Mouse (Mus musculus) C2C12 (cell line): ENCODE measurements around the gene Ttk. TPM values are rescaled to one million over a fixed set of nuclear protein-coding genes. Genes with fewer than 3 reads are reported as not detected.

Experiments used
- H3K27me3 ChIP-seq: one replicate; pipeline ENCODE4 v1.6.1; 2011; ENCODE audit not compliant: control insufficient read depth, insufficient read depth, insufficient read length
- H3K36me3 ChIP-seq: one replicate; pipeline ENCODE4 v1.6.1; 2011; ENCODE audit not compliant: control insufficient read depth, insufficient read depth
- H3K4me3 ChIP-seq: one replicate; pipeline ENCODE4 v1.5.1; 2011; ENCODE audit warnings: mild to moderate bottlenecking, control low read depth; ENCODE audit not compliant: poor library complexity, insufficient read depth, severe bottlenecking
- H3K79me2 ChIP-seq: one replicate; pipeline ENCODE4 v1.6.1; 2011; ENCODE audit not compliant: control insufficient read depth, insufficient read depth
- H3K79me3 ChIP-seq: one replicate; pipeline ENCODE4 v1.6.1; 2011; ENCODE audit warnings: low read depth, control low read depth
- H3ac ChIP-seq: one replicate; pipeline ENCODE3; 2011; ENCODE audit warnings: low read depth; ENCODE audit not compliant: control insufficient read depth, insufficient read length
- CEBPB ChIP-seq: IDR thresholded peaks from one replicate; pipeline ENCODE4 v1.6.1; 2011; ENCODE audit warnings: low read depth, mild to moderate bottlenecking, control low read depth, moderate library complexity
- CTCF ChIP-seq: IDR thresholded peaks from one replicate; pipeline ENCODE4 v1.5.1; 2011; ENCODE audit not compliant: control insufficient read depth, insufficient read depth, insufficient read length
- FOSL1 ChIP-seq: IDR thresholded peaks from one replicate; pipeline ENCODE4 v1.8.0; 2011; ENCODE audit warnings: mild to moderate bottlenecking, low read length; ENCODE audit not compliant: poor library complexity, insufficient read depth, severe bottlenecking
- MAX ChIP-seq: IDR thresholded peaks from one replicate; pipeline ENCODE4 v1.6.1; 2011; ENCODE audit warnings: mild to moderate bottlenecking, control low read depth
- MYOD1 ChIP-seq: IDR thresholded peaks from one replicate; pipeline ENCODE4 v1.6.1; 2011; ENCODE audit warnings: low read depth; ENCODE audit not compliant: control insufficient read depth, insufficient read length
- MYOG ChIP-seq: IDR thresholded peaks from one replicate; pipeline ENCODE4 v1.6.1; 2011; ENCODE audit not compliant: control insufficient read depth, insufficient read length; ENCODE audit errors: extremely low read depth
- USF1 ChIP-seq: IDR thresholded peaks from one replicate; pipeline ENCODE4 v1.6.1; 2011; ENCODE audit warnings: low read depth, mild to moderate bottlenecking, control low read depth, moderate library complexity
- polyA plus RNA-seq: library from polyadenylated mRNA; unstranded; fragments of >200 nt; fragmentation: generic; extraction: Trizol; gene quantifications from one replicate; pipeline ENCODE4 v1.2.1, GENCODE M21; 2012; ENCODE audit warnings: missing spikeins

The Ttk gene
- polyA plus RNA-seq, 1 experiment, result 8.1 TPM

- Histone ChIP-seq H3K27me3 (no peaks in the 10 kb centered on the region), H3K4me3 (no peak overlapping the region), H3K36me3 (no peaks in the 10 kb centered on the region), H3K79me2 (no peaks in the 10 kb centered on the region), H3ac (no peak overlapping the region), H3K79me3 (no peaks in the 10 kb centered on the region)
- TF ChIP-seq FOSL1 (no peak), USF1 (no peak), MYOD1 (no peak), CTCF (no peak), MYOG (no peak), CEBPB (no peak), MAX (no peak)
Measured at GRCm38 (mm10) chr9:83804341-83804740, 30.1 kb upstream of the Ttk start.

DNA sequence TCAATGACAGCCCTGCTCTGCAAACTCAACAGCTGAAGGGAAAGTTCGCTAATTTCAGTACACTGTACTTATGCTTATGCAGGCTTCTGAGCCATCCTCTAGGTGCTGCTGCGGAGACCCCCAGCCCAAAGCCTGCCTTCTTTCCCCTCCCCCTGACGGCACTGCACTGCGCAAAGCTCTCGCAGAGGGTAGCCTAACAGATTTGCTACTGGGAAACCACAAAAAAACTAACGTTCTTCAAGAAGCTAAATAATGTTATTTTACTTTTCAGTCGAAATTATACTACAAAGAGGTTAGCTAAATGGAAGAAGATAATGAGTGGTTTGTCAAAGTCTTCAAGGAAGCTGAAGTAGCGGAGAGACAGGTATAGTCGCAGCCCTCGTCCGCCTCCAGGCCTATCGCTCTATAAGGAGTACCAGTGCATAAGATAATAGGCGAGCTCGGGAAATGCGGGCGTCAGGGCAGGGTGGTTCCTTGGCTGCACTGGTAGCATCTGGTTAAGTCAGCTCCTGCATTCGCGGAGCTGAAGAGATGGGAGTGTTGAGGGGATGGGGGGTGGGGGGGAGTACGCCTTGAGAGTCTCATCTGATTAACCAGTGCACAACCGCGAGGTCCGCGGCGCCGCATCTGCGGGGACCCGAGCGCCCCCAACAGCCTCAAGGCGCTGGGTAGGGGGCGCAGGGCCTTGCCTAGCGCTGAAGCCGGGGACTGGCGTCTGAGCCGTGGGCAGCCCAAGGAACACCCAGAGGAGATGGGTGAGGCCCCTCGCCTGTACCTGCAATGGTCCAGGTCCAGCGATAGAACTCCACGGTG lies 29.1 kb upstream of the Ttk start:
- no peaks in the 10 kb centered on the region for H3K36me3 ChIP-seq
- H3K4me3 ChIP-seq, result peak overlapping the region; percentile 23
- no peaks in the 10 kb centered on the region for H3K79me3 ChIP-seq
- peak overlapping the region; percentile 49 for H3ac ChIP-seq
- H3K79me2 ChIP-seq, result no peaks in the 10 kb centered on the region
- TF ChIP-seq MAX (no peak), CTCF (no peak)
- H3K27me3 ChIP-seq, result no peaks in the 10 kb centered on the region

- H3K79me2 ChIP-seq, result no peaks in the 10 kb centered on the region
- H3K36me3 ChIP-seq, result no peaks in the 10 kb centered on the region
- peak within 1 kb of the TSS; percentile 23 for H3K4me3 ChIP-seq
- H3K27me3 ChIP-seq, result no peaks in the 10 kb centered on the region
- no peak for TF ChIP-seq MYOG
- no peak for TF ChIP-seq MYOD1
- peak; percentile 82 for TF ChIP-seq USF1
- no peak for TF ChIP-seq CEBPB
- no peak for TF ChIP-seq MAX
- no peak for TF ChIP-seq FOSL1
- H3K79me3 ChIP-seq, result no peaks in the 10 kb centered on the region
- H3ac ChIP-seq, result peak within 1 kb of the TSS; percentile 49
Measured at GRCm38 (mm10) chr9:83805977-83806815, 28.3 kb upstream of the Ttk start, which contains the start of gene Elovl4. Gene Elovl4, minus strand, starts transcription at chr9:83806277.

DNA sequence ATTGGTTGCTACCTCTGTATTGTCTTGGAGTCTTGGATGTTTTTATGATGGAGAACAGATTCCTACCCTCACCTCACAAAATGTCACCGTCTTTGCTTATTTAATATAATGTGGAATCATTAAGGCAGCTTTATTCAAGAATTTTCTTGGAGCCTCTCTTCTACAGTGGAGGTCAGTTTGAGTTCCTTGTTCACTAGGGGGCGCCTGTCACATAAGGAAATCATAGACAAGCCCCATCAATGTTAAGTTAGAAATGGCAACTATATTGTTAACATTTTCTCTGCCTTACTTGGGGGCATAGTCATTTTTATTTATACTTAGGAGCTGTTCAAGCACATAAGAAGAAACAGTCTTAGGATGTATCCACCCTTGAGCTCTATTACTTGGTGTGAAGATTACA lies 26.9 kb upstream of the Ttk start:
- Histone ChIP-seq H3K79me2 (no peaks in the 10 kb centered on the region), H3K27me3 (no peaks in the 10 kb centered on the region), H3ac (no peak overlapping the region), H3K79me3 (no peaks in the 10 kb centered on the region), H3K36me3 (no peaks in the 10 kb centered on the region), H3K4me3 (no peak overlapping the region)
- TF ChIP-seq MYOG, result no peak
- no peak for TF ChIP-seq MAX
- no peak for TF ChIP-seq CTCF
- TF ChIP-seq USF1, result no peak
- no peak for TF ChIP-seq FOSL1
- no peak for TF ChIP-seq CEBPB
- no peak for TF ChIP-seq MYOD1

DNA sequence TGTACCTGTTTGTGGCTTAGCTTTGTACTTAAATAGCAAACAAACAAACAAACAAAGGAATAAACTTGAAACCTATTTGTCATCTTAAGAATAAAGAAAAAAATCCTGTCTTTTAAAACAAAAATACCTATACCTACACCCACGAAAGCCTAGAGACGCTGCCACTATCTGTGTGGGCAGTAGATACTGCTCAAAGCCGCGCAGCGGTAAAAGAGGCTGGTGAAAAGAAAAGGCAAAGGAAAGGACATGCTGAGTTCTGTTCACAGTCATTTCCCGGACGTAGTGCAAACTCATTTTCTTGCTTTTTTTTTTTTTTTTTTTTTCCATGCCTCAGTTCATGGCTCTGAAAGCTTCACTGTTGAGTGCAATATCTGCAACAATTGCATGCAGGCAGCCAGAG lies 15.3 kb upstream of the Ttk start:
- Histone ChIP-seq H3K79me2 (no peaks in the 10 kb centered on the region), H3K27me3 (no peaks in the 10 kb centered on the region), H3K79me3 (no peaks in the 10 kb centered on the region), H3ac (no peak overlapping the region), H3K4me3 (no peak overlapping the region), H3K36me3 (no peaks in the 10 kb centered on the region)
- TF ChIP-seq FOSL1, result no peak

- Histone ChIP-seq H3K36me3 (no peaks in the 10 kb centered on the region), H3K79me3 (no peaks in the 10 kb centered on the region), H3ac (no peak overlapping the region), H3K27me3 (no peaks in the 10 kb centered on the region), H3K4me3 (no peak overlapping the region), H3K79me2 (no peaks in the 10 kb centered on the region)
- no peak for TF ChIP-seq CTCF
- TF ChIP-seq MYOG, result no peak
- TF ChIP-seq MAX, result no peak
- TF ChIP-seq USF1, result no peak
Measured at GRCm38 (mm10) chr9:83820976-83821375, 13.5 kb upstream of the Ttk start.
